Mouse (Mus musculus) neural tube, embryonic 12.5 days (tissue): ENCODE results near the gene Gpx2. TPM values are rescaled to one million over a fixed set of nuclear protein-coding genes. Genes with fewer than 3 reads are reported as not detected.
A peak's percentile ranks its signal among the peaks of the same experiment; 100 is the strongest.

Experiments used
- ATAC-seq: fragments of 200-750 bp; cut with Nextera tagmentation; 2 replicates; pipeline ENCODE4 v1.8.0; 2017; ENCODE audit warnings: low read depth, mild to moderate bottlenecking, moderate TSS enrichment, moderate library complexity; ENCODE audit not compliant: low FRiP score
- H3K27ac ChIP-seq: fragments of 300-500 bp; sonication (generic); 2 replicates; pipeline ENCODE4 v1.5.1; 2016
- H3K27me3 ChIP-seq: fragments of 300-500 bp; sonication (generic); replicated peaks from 2 replicates; pipeline ENCODE4 v1.6.1; 2016; ENCODE audit warnings: mild to moderate bottlenecking
- H3K36me3 ChIP-seq: fragments of 300-500 bp; sonication (generic); 2 replicates; pipeline ENCODE4 v1.6.1; 2016; ENCODE audit warnings: mild to moderate bottlenecking
- H3K4me1 ChIP-seq: fragments of 300-500 bp; sonication (generic); 2 replicates; pipeline ENCODE4 v1.6.1; 2016
- H3K4me2 ChIP-seq: fragments of 300-500 bp; sonication (generic); replicated peaks from 2 replicates; pipeline ENCODE4 v1.6.1; 2016; ENCODE audit warnings: mild to moderate bottlenecking
- H3K4me3 ChIP-seq: fragments of 300-500 bp; sonication (generic); 2 replicates; pipeline ENCODE4 v1.5.1; 2016
- H3K9ac ChIP-seq: fragments of 300-500 bp; sonication (generic); 2 replicates; pipeline ENCODE4 v1.6.1; 2016; ENCODE audit warnings: mild to moderate bottlenecking
- H3K9me3 ChIP-seq: fragments of 300-500 bp; sonication (generic); 2 replicates; pipeline ENCODE4 v1.6.1; 2016; ENCODE audit warnings: mild to moderate bottlenecking
- WGBS: fragments of 180-500 bp; shearing (Covaris S2); methylation state at CpG from one replicate; pipeline ENCODE4 v1.1.7; 2016; 5-methylcytosine and 5-hydroxymethylcytosine counted together
- polyA plus RNA-seq: library from polyadenylated mRNA; unstranded; fragments of >200 nt; fragmentation: Nextera tagmentation; extraction: Ambion mirVana; gene quantifications from 2 replicates; pipeline ENCODE4 v1.2.1, GENCODE M21; 2016

The Gpx2 gene
- not detected in 2 replicates for polyA plus RNA-seq

DNA sequence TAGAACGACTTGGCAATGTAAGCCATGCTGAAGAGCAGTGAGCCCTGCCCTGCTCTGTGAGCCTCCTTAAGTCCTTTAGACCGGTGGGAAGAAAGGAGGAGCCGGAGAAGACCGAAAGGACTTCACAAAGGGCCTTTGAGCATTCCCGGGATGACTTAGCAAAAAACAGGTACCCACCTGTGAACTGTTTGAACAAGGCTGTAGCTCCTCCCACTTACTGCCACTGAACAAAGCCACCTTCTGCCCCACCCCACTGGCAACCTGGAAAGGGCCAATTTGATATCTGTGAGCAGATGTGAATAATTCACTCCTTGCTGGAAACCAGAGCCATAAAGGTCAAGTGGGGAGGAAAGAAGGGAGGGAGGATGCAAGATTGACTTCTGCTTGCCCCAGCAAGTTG lies at the start of gene Gpx2:
TSS of gene Gpx2 (minus strand) at position 205 of the 400 bp plus-strand sequence.
- H3K27me3 ChIP-seq = no peaks in the 10 kb centered on the region
- no peak within 1 kb of the TSS for H3K27ac ChIP-seq
- H3K4me1 ChIP-seq = peaks cover 5% of the 10 kb centered on the region; the same call in 1 of the 2 replicates
- H3K4me2 ChIP-seq = no peak within 1 kb of the TSS
- H3K9ac ChIP-seq = no peak within 1 kb of the TSS
- H3K36me3 ChIP-seq = no peaks in the 10 kb centered on the region
- no peak within 1 kb of the TSS for H3K4me3 ChIP-seq
- WGBS = 75% methylated on average over 5 of the region's 5 CpGs
- no peak for ATAC-seq
- H3K9me3 ChIP-seq = no peaks in the 10 kb centered on the region

DNA sequence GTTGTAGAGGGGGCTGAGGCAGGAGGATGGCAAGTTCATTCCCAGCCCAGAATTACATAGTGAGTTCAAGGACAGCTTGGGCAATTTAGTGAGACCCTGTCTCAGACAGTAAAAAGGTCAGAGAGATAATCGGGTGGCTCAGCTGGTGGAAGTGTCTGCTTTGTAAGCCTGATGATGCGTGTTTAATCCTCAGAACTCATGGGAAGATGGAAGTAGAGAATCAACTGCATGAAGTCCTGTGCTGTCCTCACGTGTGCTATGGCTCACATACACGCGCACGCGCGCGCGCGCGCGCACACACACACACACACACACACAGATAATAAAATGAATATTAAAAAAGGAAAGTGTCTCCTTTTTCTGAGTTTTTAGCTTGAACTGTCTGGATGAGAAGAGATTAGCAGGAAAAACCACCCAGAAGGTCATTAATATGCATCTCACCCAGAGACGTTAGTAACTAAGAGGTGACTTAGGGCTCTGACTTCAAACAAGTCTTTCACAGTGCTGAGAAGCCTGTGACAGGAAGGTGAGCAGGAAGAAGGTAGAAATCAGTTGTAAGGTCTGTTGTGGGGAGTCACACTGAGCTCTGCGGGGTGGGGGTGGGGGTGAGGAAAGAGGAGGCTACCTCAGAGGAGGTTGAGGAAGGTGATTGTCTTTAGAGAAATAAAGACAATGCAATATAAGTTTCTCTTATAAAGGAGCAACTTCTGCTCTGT lies 49.1 kb upstream of the Gpx2 start:
- Histone ChIP-seq H3K4me1 (no peaks in the 10 kb centered on the region), H3K9ac (no peak overlapping the region), H3K9me3 (no peaks in the 10 kb centered on the region), H3K4me2 (no peak overlapping the region), H3K4me3 (no peak overlapping the region), H3K36me3 (no peaks in the 10 kb centered on the region), H3K27me3 (no peaks in the 10 kb centered on the region), H3K27ac (no peak overlapping the region)
- 90% methylated on average over 15 of the region's 15 CpGs for WGBS
- ATAC-seq = no peak

DNA sequence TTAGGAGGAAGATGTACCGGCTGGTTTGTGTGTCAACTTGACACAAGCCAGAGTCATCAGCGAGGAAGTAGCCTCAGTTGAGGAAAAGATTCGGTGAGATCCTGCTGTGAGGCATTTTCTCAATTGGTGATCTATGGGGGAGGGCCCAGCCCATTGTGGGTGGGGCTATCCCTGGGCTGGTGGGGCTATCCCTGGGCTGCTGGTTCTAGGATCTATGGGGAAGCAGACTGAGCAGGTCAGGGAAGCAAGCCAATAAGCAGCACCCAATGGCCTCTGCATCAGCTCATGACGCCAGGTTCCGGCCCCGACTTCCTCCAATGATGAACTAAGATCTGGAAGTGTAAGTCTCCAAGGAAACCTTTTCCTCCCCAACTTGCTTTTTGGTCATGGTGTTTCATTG lies 44.7 kb upstream of the Gpx2 start:
- Histone ChIP-seq H3K9ac (no peak overlapping the region), H3K4me1 (no peaks in the 10 kb centered on the region; the same call in 1 of the 2 replicates), H3K9me3 (no peaks in the 10 kb centered on the region), H3K27ac (no peak overlapping the region), H3K4me2 (no peak overlapping the region), H3K27me3 (no peaks in the 10 kb centered on the region), H3K36me3 (no peaks in the 10 kb centered on the region), H3K4me3 (no peak overlapping the region)
- WGBS = 78% methylated on average over 6 of the region's 6 CpGs
- ATAC-seq = no peak

DNA sequence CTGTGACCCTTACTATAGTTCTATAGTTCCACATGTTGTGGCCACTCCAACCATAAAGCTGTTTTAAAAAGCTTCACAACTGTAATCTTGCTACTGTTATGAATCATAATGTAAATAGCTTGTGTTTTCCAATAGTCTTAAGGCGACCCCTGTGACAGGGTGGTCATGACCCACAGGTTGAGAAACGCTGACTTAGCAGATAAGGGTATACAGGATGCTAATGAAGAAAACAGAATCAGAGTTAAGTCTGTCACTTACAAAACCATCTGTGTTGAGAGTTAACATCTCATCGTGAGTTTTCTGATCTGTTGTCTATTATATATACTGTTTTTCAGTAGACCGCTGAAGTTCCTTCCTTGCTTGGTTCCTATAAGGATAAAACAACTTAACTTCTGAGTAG lies 43.9 kb upstream of the Gpx2 start:
- H3K4me3 ChIP-seq = no peak overlapping the region
- H3K27ac ChIP-seq = no peak overlapping the region
- no peak overlapping the region for H3K4me2 ChIP-seq
- H3K4me1 ChIP-seq = no peaks in the 10 kb centered on the region; the same call in 1 of the 2 replicates
- no peaks in the 10 kb centered on the region for H3K36me3 ChIP-seq
- ATAC-seq = no peak
- no peaks in the 10 kb centered on the region for H3K9me3 ChIP-seq
- no peaks in the 10 kb centered on the region for H3K27me3 ChIP-seq
- no peak overlapping the region for H3K9ac ChIP-seq
- 93% methylated on average over 4 of the region's 4 CpGs for WGBS

GRCm38 (mm10) chr12:76837844-76838650 lies 42.7 kb upstream of the Gpx2 start:
- Histone ChIP-seq H3K27ac (no peak overlapping the region), H3K9ac (peak overlapping the region; percentile 66), H3K36me3 (no peaks in the 10 kb centered on the region), H3K27me3 (no peaks in the 10 kb centered on the region), H3K4me3 (peak overlapping the region; percentile 64), H3K9me3 (no peaks in the 10 kb centered on the region), H3K4me1 (no peaks in the 10 kb centered on the region; the same call in 1 of the 2 replicates), H3K4me2 (peak overlapping the region; percentile 73)
- 14% methylated on average over 21 of the region's 21 CpGs for WGBS
- no peak for ATAC-seq

GRCm38 (mm10) chr12:76837101-76837843 lies 41.9 kb upstream of the Gpx2 start:
- H3K27ac ChIP-seq = no peak overlapping the region
- H3K27me3 ChIP-seq = no peaks in the 10 kb centered on the region
- peak overlapping the region; percentile 64 for H3K4me3 ChIP-seq
- H3K4me1 ChIP-seq = no peaks in the 10 kb centered on the region; the same call in 1 of the 2 replicates
- H3K36me3 ChIP-seq = no peaks in the 10 kb centered on the region
- WGBS = under 1% methylated on average over 43 of the region's 43 CpGs
- peak; percentile 99 for ATAC-seq
- peak overlapping the region; percentile 66 for H3K9ac ChIP-seq
- H3K4me2 ChIP-seq = peak overlapping the region; percentile 73
- no peaks in the 10 kb centered on the region for H3K9me3 ChIP-seq

GRCm38 (mm10) chr12:76832704-76833103 lies 37.4 kb upstream of the Gpx2 start:
- H3K4me2 ChIP-seq = no peak overlapping the region
- no peak overlapping the region for H3K9ac ChIP-seq
- no peak overlapping the region for H3K27ac ChIP-seq
- H3K36me3 ChIP-seq = no peaks in the 10 kb centered on the region
- no peak for ATAC-seq
- WGBS = 6% methylated on average over 3 of the region's 3 CpGs
- H3K4me1 ChIP-seq = no peaks in the 10 kb centered on the region
- no peaks in the 10 kb centered on the region for H3K9me3 ChIP-seq
- H3K27me3 ChIP-seq = no peaks in the 10 kb centered on the region
- no peak overlapping the region for H3K4me3 ChIP-seq

DNA sequence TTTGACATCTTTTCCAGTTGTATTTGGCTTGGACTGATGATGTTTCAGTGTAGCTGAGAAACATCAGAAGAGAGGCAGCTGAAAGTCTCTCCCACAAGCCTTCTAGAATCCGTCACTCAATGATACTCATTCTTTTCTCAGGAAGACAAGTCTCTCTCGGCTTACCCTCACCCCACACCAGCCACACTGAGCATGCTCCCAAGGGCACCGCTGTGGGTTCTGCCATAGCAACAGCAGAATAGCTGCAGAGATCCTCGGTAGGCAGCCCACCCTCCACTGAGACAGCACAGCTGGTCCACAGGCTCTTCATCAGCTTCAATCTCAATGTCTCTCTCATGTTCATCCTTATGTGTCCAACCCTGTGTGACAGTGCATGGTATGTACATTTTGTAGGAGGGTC lies 29.9 kb upstream of the Gpx2 start:
- Histone ChIP-seq H3K4me3 (no peak overlapping the region), H3K4me2 (no peak overlapping the region), H3K27me3 (peaks cover 20% of the 10 kb centered on the region), H3K36me3 (no peaks in the 10 kb centered on the region), H3K4me1 (peaks cover 17% of the 10 kb centered on the region), H3K27ac (no peak overlapping the region), H3K9ac (no peak overlapping the region), H3K9me3 (no peaks in the 10 kb centered on the region)
- no peak for ATAC-seq
- WGBS = 70% methylated on average over 4 of the region's 4 CpGs

DNA sequence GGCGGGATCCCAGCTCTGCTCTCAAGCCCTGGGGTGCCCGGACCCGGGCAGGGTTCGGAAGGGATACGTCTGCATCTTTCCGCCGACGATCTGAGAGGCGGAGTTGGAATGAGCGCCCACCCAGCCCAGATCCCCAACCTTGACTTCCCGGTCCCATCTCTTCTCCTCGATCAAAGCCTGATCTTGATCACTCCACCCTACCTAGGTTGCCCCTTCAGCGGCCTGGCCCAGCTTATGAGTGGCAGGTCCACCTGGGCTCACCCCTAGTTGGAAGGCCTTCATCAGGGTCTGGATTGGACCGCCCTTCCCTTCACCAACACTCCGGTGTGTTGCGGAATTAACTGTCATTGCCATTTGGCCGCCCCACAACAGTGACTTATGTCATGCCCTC lies 27.3 kb upstream of the Gpx2 start, which contains the start of gene Rab15:
TSS of gene Rab15 (minus strand) at position 258 of the 391 bp plus-strand sequence.
- peak within 1 kb of the TSS; percentile 92 for H3K4me2 ChIP-seq
- peaks cover 20% of the 10 kb centered on the region for H3K27me3 ChIP-seq
- peak; percentile 51 for ATAC-seq
- H3K9ac ChIP-seq = peak within 1 kb of the TSS; percentile 85
- H3K27ac ChIP-seq = no peak within 1 kb of the TSS
- H3K36me3 ChIP-seq = no peaks in the 10 kb centered on the region
- peak within 1 kb of the TSS; percentile 72 for H3K4me3 ChIP-seq
- H3K9me3 ChIP-seq = no peaks in the 10 kb centered on the region
- H3K4me1 ChIP-seq = peaks cover 17% of the 10 kb centered on the region
- under 1% methylated on average over 15 of the region's 17 CpGs for WGBS

GRCm38 (mm10) chr12:76822002-76822650 lies 26.8 kb upstream of the Gpx2 start:
- peaks cover 20% of the 10 kb centered on the region for H3K27me3 ChIP-seq
- peaks cover 17% of the 10 kb centered on the region for H3K4me1 ChIP-seq
- H3K4me2 ChIP-seq = peak overlapping the region; percentile 92
- peak; percentile 81 for ATAC-seq
- no peak overlapping the region for H3K27ac ChIP-seq
- H3K36me3 ChIP-seq = no peaks in the 10 kb centered on the region
- H3K4me3 ChIP-seq = peak overlapping the region; percentile 72
- H3K9me3 ChIP-seq = no peaks in the 10 kb centered on the region
- under 1% methylated on average over 62 of the region's 66 CpGs for WGBS
- peak overlapping the region; percentile 85 for H3K9ac ChIP-seq

- no peak overlapping the region for H3K9ac ChIP-seq
- WGBS = 59% methylated on average over 4 of the region's 4 CpGs
- peaks cover 17% of the 10 kb centered on the region for H3K4me1 ChIP-seq
- H3K27me3 ChIP-seq = peaks cover 20% of the 10 kb centered on the region
- no peak for ATAC-seq
- peak overlapping the region; percentile 92 for H3K4me2 ChIP-seq
- H3K27ac ChIP-seq = no peak overlapping the region
- H3K36me3 ChIP-seq = no peaks in the 10 kb centered on the region
- H3K4me3 ChIP-seq = no peak overlapping the region
- no peaks in the 10 kb centered on the region for H3K9me3 ChIP-seq
These were observed 25.3 kb upstream of the Gpx2 start for GRCm38 (mm10) chr12:76820615-76821014.
